Mouse (Mus musculus) forebrain, embryonic 14.5 days (tissue): Measurements from ENCODE around the gene Wnt3a. TPM values are rescaled to one million over a fixed set of nuclear protein-coding genes. Genes with fewer than 3 reads are reported as not detected.

Experiments
- ATAC-seq: fragments of 200-750 bp; cut with Nextera tagmentation; 2 replicates; pipeline ENCODE4 v1.8.0; 2017; ENCODE audit warnings: mild to moderate bottlenecking, moderate library complexity
- DNase-seq: peaks from one replicate; pipeline ENCODE4 v3.0.0-alpha.2; 2015; ENCODE audit warnings: low spot score
- H3K27ac ChIP-seq: fragments of 300-500 bp; sonication (generic); 2 replicates; pipeline ENCODE4 v1.5.1; 2014; ENCODE audit warnings: low read depth, mild to moderate bottlenecking, control low read depth, low read length, moderate library complexity
- H3K27me3 ChIP-seq: fragments of 300-500 bp; sonication (generic); replicated peaks from 2 replicates; pipeline ENCODE4 v1.6.1; 2014; ENCODE audit warnings: low read length, control low read depth, mixed read lengths; ENCODE audit not compliant: control insufficient read depth, insufficient read depth
- H3K36me3 ChIP-seq: fragments of 300-500 bp; sonication (generic); 2 replicates; pipeline ENCODE4 v1.6.1; 2014; ENCODE audit warnings: low read length, control low read depth; ENCODE audit not compliant: control insufficient read depth, insufficient read depth
- H3K4me1 ChIP-seq: fragments of 300-500 bp; sonication (generic); 2 replicates; pipeline ENCODE4 v1.6.1; 2014; ENCODE audit warnings: antibody characterized with exemption, low read length, control low read depth; ENCODE audit not compliant: control insufficient read depth, insufficient read depth
- H3K4me2 ChIP-seq: fragments of 300-500 bp; sonication (generic); 2 replicates; pipeline ENCODE4 v1.6.1; 2014; ENCODE audit warnings: mild to moderate bottlenecking, control low read depth, low read length
- H3K4me3 ChIP-seq: fragments of 300-500 bp; sonication (generic); 2 replicates; pipeline ENCODE4 v1.5.1; 2014; ENCODE audit warnings: low read depth, low read length, control low read depth
- H3K9ac ChIP-seq: fragments of 300-500 bp; sonication (generic); 2 replicates; pipeline ENCODE4 v1.6.1; 2014; ENCODE audit warnings: mild to moderate bottlenecking, low read length, control low read depth, moderate library complexity
- H3K9me3 ChIP-seq: fragments of 300-500 bp; sonication (generic); replicated peaks from 2 replicates; pipeline ENCODE4 v1.6.1; 2016; ENCODE audit warnings: low read length, control low read depth, mixed read lengths; ENCODE audit not compliant: control insufficient read depth
- WGBS: fragments of 180-500 bp; shearing (Covaris S2); extraction: QIAGEN DNeasy Blood & Tissue Kit; methylation state at CpG from one replicate; pipeline ENCODE4 v1.1.7; 2014; 5-methylcytosine and 5-hydroxymethylcytosine counted together
- polyA plus RNA-seq: library from polyadenylated mRNA; unstranded; fragments of >200 nt; fragmentation: Nextera tagmentation; extraction: Ambion mirVana; gene quantifications from 2 replicates; pipeline ENCODE4 v1.2.1, GENCODE M21; 2014

The Wnt3a gene
- 0.61 and 1.1 TPM in 2 replicates for polyA plus RNA-seq

DNA sequence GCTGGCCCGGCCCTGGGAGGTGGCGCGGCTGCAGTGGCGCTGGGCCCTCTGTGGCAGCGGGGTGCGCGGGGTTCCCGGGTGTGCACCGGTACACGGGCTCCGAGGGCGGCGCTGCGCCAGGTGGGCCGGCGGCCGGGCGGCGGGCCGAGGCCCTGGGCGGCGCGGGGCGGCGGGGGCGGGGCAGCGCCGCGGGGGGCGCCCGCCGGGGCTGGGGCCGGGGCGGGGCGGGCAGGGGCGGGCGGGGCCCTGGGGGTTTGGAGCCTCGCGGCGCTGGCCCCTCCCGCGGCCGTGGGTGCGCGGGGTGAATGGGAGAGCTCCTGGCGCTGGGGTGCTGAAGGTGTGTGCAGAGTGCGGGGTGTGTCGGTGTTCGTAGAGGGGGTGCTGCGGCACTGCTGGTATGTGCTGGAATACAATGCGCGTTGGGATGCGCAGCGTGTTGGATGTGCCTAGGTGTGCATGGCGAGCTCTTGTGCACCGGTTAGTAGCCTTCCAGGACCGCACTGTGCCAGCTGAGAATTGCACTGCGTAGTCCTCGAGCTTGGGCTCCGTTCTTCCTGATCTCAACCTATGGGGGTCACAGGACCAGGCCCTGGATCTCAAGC is at the start of gene Wnt3a:
Gene Wnt3a (minus strand): TSS at position 51 of the 602 bp plus-strand sequence.
- ATAC-seq, result no peak
- Histone ChIP-seq H3K4me3 (peak within 1 kb of the TSS; percentile 19; the same call in 1 of the 2 replicates), H3K4me2 (peak within 1 kb of the TSS; percentile 41), H3K27ac (no peak within 1 kb of the TSS), H3K27me3 (peaks cover 71% of the 10 kb centered on the region), H3K4me1 (no peaks in the 10 kb centered on the region), H3K9ac (no peak within 1 kb of the TSS), H3K9me3 (no peaks in the 10 kb centered on the region), H3K36me3 (no peaks in the 10 kb centered on the region)
- DNase-seq, result no peak
- 2% methylated on average over 39 of the region's 60 CpGs for WGBS

DNA sequence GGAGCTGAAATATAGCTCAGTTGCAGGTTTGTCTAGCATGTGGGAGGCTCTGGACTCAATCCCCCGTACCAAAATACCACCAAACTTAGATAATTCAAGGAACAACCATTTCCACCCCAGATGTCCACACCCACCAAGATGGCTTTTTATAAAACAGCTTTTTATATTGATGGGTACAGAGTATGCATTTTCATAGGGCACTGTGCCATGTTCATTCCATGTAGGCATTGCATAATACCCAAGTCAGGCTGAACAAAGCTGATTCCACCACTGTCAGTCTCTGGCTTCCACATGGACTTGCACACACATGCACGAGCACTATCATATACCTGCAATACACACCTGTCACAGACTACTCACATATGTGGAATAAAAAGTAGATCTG is 48.2 kb upstream of the Wnt3a start:
- H3K4me1 ChIP-seq, result no peaks in the 10 kb centered on the region
- 94% methylated on average over 2 of the region's 2 CpGs for WGBS
- DNase-seq, result no peak
- no peaks in the 10 kb centered on the region for H3K36me3 ChIP-seq
- no peak overlapping the region for H3K4me3 ChIP-seq
- ATAC-seq, result no peak
- H3K27ac ChIP-seq, result no peak overlapping the region
- H3K9ac ChIP-seq, result no peak overlapping the region
- no peak overlapping the region for H3K4me2 ChIP-seq
- no peaks in the 10 kb centered on the region for H3K27me3 ChIP-seq
- H3K9me3 ChIP-seq, result no peaks in the 10 kb centered on the region

GRCm38 (mm10) chr11:59337955-59338735 is 47.6 kb upstream of the Wnt3a start:
- no peaks in the 10 kb centered on the region for H3K4me1 ChIP-seq
- no peak overlapping the region for H3K9ac ChIP-seq
- 69% methylated on average over 13 of the region's 13 CpGs for WGBS
- ATAC-seq (no peak), DNase-seq (no peak)
- H3K4me3 ChIP-seq, result no peak overlapping the region
- H3K4me2 ChIP-seq, result no peak overlapping the region
- H3K36me3 ChIP-seq, result no peaks in the 10 kb centered on the region
- H3K27ac ChIP-seq, result no peak overlapping the region
- H3K27me3 ChIP-seq, result no peaks in the 10 kb centered on the region
- no peaks in the 10 kb centered on the region for H3K9me3 ChIP-seq

DNA sequence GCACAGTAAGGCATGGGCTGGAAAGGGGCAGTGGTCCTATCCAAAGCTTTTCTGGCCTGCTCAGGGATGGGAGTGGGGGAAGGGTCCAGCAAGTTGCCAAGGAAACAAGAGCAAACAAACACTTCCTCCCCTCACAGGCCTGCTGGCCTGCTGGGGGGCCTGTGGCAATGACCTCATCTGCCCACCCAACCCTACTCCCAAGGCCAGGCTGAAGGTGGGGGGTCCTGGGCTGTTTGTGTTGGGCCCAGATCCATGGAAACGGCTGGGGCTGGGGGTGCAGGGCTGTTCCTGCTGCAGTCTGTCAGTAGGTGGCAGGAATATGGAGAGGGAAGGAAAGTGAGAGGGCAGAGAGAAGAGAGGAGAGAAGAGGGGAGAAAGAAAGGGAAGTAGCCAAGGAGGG is 45.8 kb upstream of the Wnt3a start:
- Histone ChIP-seq H3K4me1 (no peaks in the 10 kb centered on the region), H3K9me3 (no peaks in the 10 kb centered on the region), H3K9ac (no peak overlapping the region), H3K27me3 (no peaks in the 10 kb centered on the region), H3K4me2 (no peak overlapping the region), H3K27ac (no peak overlapping the region; the same call in 1 of the 2 replicates), H3K36me3 (no peaks in the 10 kb centered on the region), H3K4me3 (no peak overlapping the region)
- ATAC-seq, result 0 out of 2 replicates have a peak, but pooled peaks have one; percentile 23
- no peak for DNase-seq
- WGBS, result 8% methylated on average over 1 of the region's 1 CpGs

GRCm38 (mm10) chr11:59335942-59336341 is 45.4 kb upstream of the Wnt3a start:
- H3K4me3 ChIP-seq, result no peak overlapping the region
- no peak for DNase-seq
- no peaks in the 10 kb centered on the region for H3K36me3 ChIP-seq
- H3K4me1 ChIP-seq, result no peaks in the 10 kb centered on the region
- 60% methylated on average over 2 of the region's 2 CpGs for WGBS
- H3K9ac ChIP-seq, result no peak overlapping the region
- ATAC-seq, result no peak
- no peaks in the 10 kb centered on the region for H3K9me3 ChIP-seq
- no peak overlapping the region for H3K27ac ChIP-seq
- H3K27me3 ChIP-seq, result no peaks in the 10 kb centered on the region
- H3K4me2 ChIP-seq, result no peak overlapping the region

- WGBS, result 84% methylated on average over 4 of the region's 4 CpGs
Observed at GRCm38 (mm10) chr11:59335150-59335549, 44.6 kb upstream of the Wnt3a start.

DNA sequence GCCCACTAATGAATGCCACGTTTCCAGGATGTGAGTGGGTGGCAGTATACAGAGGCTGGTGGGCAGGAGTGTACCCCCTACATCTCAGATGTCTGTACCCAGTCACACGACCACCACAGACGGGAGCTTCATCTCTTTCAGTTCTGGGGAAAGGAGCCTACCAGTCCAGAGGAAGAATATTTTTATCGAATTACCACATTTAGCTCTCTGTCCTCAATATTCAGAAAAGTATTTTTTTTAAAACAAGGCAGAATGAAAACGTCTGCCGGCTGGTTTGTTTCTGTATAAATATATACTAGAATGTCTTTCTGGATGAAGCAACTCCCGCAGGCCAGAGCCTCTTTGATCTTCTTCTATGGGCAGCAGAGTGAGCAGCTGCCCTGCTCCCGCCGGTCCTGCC is 42.4 kb upstream of the Wnt3a start:
- H3K36me3 ChIP-seq, result no peaks in the 10 kb centered on the region
- H3K27ac ChIP-seq, result no peak overlapping the region

More at GRCm38 (mm10) chr11:59335150-59335549, 44.6 kb upstream of the Wnt3a start:
- Histone ChIP-seq H3K4me3 (no peak overlapping the region), H3K4me1 (no peaks in the 10 kb centered on the region; the same call in 1 of the 2 replicates), H3K27me3 (no peaks in the 10 kb centered on the region), H3K9ac (no peak overlapping the region), H3K9me3 (no peaks in the 10 kb centered on the region), H3K27ac (no peak overlapping the region), H3K36me3 (no peaks in the 10 kb centered on the region), H3K4me2 (no peak overlapping the region)
- ATAC-seq (no peak), DNase-seq (no peak)

DNA sequence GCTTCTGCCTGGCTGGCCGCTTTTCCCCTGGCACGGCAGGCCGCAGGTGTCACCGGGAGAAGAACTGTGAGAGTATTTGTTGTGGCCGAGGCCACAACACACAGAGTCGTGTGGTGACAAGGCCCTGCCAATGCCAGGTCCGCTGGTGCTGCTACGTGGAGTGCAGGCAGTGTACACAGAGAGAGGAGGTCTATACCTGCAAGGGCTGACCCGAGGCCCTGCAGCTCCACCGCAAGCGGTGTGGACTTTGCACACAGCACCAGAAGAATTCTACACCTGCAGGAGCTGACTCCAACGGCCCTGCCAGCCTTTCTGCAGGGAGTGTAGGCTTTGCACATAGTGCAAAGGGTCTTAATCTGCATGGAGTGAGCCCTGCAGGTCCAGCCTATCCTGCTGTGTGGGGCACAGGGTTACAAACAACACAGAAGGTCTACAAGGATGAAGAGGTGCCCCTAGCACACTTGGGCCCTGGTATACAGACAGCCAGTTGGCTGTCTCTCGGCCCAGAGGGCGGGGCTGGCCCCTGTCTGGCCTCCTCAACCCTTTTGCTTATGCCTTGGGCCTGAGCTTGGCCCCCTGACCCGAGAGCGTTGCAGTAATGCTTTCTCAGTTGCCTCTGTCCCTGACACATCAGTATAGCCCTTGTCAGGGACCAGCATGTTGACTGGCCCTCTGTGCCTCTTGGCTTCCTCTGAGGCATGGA is 40.8 kb upstream of the Wnt3a start:
- Histone ChIP-seq H3K9ac (no peak overlapping the region), H3K9me3 (no peaks in the 10 kb centered on the region), H3K36me3 (no peaks in the 10 kb centered on the region), H3K27ac (no peak overlapping the region), H3K4me1 (no peaks in the 10 kb centered on the region; the same call in 1 of the 2 replicates), H3K4me2 (no peak overlapping the region), H3K4me3 (no peak overlapping the region), H3K27me3 (no peaks in the 10 kb centered on the region)
- 82% methylated on average over 16 of the region's 16 CpGs for WGBS
- no peak for ATAC-seq
- no peak for DNase-seq

More for the DNA sequence above, 42.4 kb upstream of the Wnt3a start:
- Histone ChIP-seq H3K4me1 (no peaks in the 10 kb centered on the region; the same call in 1 of the 2 replicates), H3K9ac (0 out of 2 replicates have a peak overlapping the region, but pooled peaks have one; percentile 8), H3K4me2 (no peak overlapping the region), H3K4me3 (no peak overlapping the region), H3K27me3 (no peaks in the 10 kb centered on the region), H3K9me3 (no peaks in the 10 kb centered on the region)
- DNase-seq (no peak), ATAC-seq (no peak)
- WGBS, result 30% methylated on average over 9 of the region's 9 CpGs
